In the genomic region with DNA sequence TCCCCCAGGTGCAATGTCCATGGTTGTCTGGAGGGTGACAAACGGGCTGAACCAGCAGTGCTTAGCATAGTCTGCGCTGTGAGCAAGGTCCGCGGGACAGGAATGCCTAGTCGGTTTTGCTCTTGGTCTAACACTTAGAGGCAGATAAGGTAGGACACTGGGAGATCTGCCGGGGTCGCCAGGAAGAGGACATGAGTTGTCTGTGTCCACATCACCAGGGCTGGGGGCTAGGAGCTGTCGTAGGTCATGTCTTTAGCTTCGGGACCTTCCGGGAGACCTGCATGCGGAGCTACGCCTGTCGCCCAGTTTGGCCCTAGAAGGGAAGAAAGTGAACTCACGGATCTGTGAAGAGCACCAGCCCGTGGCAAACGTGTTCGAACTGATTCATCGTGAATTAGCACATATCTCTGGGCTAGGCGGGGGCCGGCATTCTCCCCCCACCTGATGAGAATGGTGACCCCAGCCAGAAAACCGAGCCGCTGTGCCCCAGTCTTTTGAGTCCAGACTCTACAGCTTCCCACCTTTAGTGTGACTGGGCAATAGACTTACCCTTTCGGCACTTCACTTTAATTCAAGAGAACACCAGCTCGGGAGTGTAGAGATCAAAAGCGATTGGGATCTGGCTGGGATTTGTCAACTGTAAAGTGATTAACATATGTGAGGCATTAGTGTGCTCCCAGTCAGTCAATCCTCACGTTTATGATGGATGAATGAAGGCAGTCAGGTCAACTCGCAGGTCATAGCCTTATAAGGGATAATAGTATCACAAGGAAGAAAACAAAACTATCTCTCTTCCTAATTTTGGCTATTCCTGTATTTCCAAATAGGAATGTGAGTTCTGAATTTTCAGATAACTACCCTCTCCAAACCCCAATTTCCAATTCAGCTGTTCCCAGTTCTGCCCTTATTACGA, we compare ENCODE assay signal across 8 mouse cellular contexts. TPM values are rescaled to one million over a fixed set of nuclear protein-coding genes. Genes with fewer than 3 reads are reported as not detected.
DNase-seq lines count a peak whose midpoint lies in the region; ATAC-seq lines count a peak whose summit lies in the region.

No protein-coding gene starts in this region.

- H3K36me3 ChIP-seq in forebrain, embryonic 10.5 days (replicated peaks), result no peaks in the 10 kb centered on the region
- H3K36me3 ChIP-seq in kidney, embryonic 14.5 days (ENCODE audit: control insufficient read depth, insufficient read depth, low read length), result no peaks in the 10 kb centered on the region
- no peaks in the 10 kb centered on the region for H3K36me3 ChIP-seq in midbrain, embryonic 16.5 days (ENCODE audit: control insufficient read depth, insufficient read depth, low read length)

- no peak overlapping the region for H3K9ac ChIP-seq in kidney, embryonic 14.5 days (ENCODE audit: low read depth, low read length)
- H3K9ac ChIP-seq in midbrain, embryonic 16.5 days (ENCODE audit: low read depth, low read length), result no peak overlapping the region

- no peak overlapping the region for H3K27ac ChIP-seq in forebrain, embryonic 10.5 days
- no peak overlapping the region for H3K27ac ChIP-seq in kidney, embryonic 14.5 days (ENCODE audit: low read depth, low read length)
- no peak overlapping the region for H3K27ac ChIP-seq in midbrain, embryonic 16.5 days (ENCODE audit: low read length)

- WGBS in forebrain, embryonic 10.5 days, result 3% methylated on average over 28 of the region's 28 CpGs
- WGBS in kidney, embryonic 14.5 days, result 2% methylated on average over 28 of the region's 28 CpGs
- 3% methylated on average over 28 of the region's 28 CpGs for WGBS in midbrain, embryonic 16.5 days

- no peaks in the 10 kb centered on the region for H3K9me3 ChIP-seq in forebrain, embryonic 10.5 days
- no peaks in the 10 kb centered on the region for H3K9me3 ChIP-seq in kidney, embryonic 14.5 days (ENCODE audit: control insufficient read depth, low read length)
- H3K9me3 ChIP-seq in midbrain, embryonic 16.5 days (replicated peaks; ENCODE audit: control insufficient read depth, low read length, poor library complexity, severe bottlenecking), result no peaks in the 10 kb centered on the region

- peak overlapping the region; percentile 83 for H3K4me2 ChIP-seq in kidney, embryonic 14.5 days (replicated peaks; ENCODE audit: low read depth, low read length)
- H3K4me2 ChIP-seq in midbrain, embryonic 16.5 days (ENCODE audit: low read length), result peak overlapping the region; percentile 13; the same call in 1 of the 2 replicates

- H3K4me1 ChIP-seq in forebrain, embryonic 10.5 days, result peaks cover 53% of the 10 kb centered on the region
- H3K4me1 ChIP-seq in kidney, embryonic 14.5 days (ENCODE audit: control insufficient read depth, insufficient read depth, low read length), result peaks cover 12% of the 10 kb centered on the region
- H3K4me1 ChIP-seq in midbrain, embryonic 16.5 days (ENCODE audit: control insufficient read depth, insufficient read depth, low read length), result peaks cover 33% of the 10 kb centered on the region

- DNase-seq in embryo, embryonic 10 days (ENCODE audit: low spot score), result peak; percentile 36
- no peak for DNase-seq in embryo, embryonic 11 days
- peak; percentile 37 for DNase-seq in forebrain, embryonic 10.5 days (ENCODE audit: extremely low spot score, low spot score)
- no peak for DNase-seq in layer of hippocampus, adult 9-11 months
- no peak for DNase-seq in spleen, postnatal 14 days (ENCODE audit: low spot score in 2 of 2)
- no peak for DNase-seq in layer of hippocampus, adult 8-10 months (ENCODE audit: low spot score in 2 of 2)

- H3K4me3 ChIP-seq in forebrain, embryonic 10.5 days, result peak overlapping the region; percentile 29
- H3K4me3 ChIP-seq in kidney, embryonic 14.5 days (ENCODE audit: low read length), result peak overlapping the region; percentile 48
- no peak overlapping the region for H3K4me3 ChIP-seq in midbrain, embryonic 16.5 days (ENCODE audit: low read depth, low read length)

- ATAC-seq in kidney, embryonic 14.5 days (ENCODE audit: low FRiP score, low TSS enrichment), result no peak
- no peak for ATAC-seq in midbrain, embryonic 16.5 days

- peaks cover 93% of the 10 kb centered on the region for H3K27me3 ChIP-seq in forebrain, embryonic 10.5 days (ENCODE audit: poor library complexity, severe bottlenecking)
- peaks cover 37% of the 10 kb centered on the region for H3K27me3 ChIP-seq in kidney, embryonic 14.5 days (ENCODE audit: control insufficient read depth, insufficient read depth, low read length)
- peaks cover 28% of the 10 kb centered on the region for H3K27me3 ChIP-seq in midbrain, embryonic 16.5 days (ENCODE audit: control insufficient read depth, insufficient read depth, low read depth, low read length)

RNA-seq across cellular contexts. Expression of a gene that starts 1.0 kb away (rescaled TPM):
- 4.1 and 5.2 TPM in 2 replicates for polyA plus RNA-seq in forebrain, embryonic 10.5 days (2016; fragmentation: Nextera tagmentation; extraction: Ambion mirVana)
- polyA plus RNA-seq in kidney, embryonic 14.5 days (2014; fragmentation: Nextera tagmentation; extraction: Ambion mirVana), result 4.2 and 5.0 TPM in 2 replicates
- polyA plus RNA-seq in midbrain, embryonic 16.5 days (2015; fragmentation: Nextera tagmentation; extraction: Ambion mirVana), result 3.9 and 4.9 TPM in 2 replicates
- 1 to 10 TPM; 1.7 to 3.1 (median 2.4) TPM for total RNA-seq in layer of hippocampus, adult 8-10 months (2022)

RNA-seq across cellular contexts. Expression of a gene that starts 11.7 kb away (rescaled TPM):
- polyA plus RNA-seq in forebrain, embryonic 10.5 days (2016; fragmentation: Nextera tagmentation; extraction: Ambion mirVana), result 31.0 and 32.3 TPM in 2 replicates
- 29.6 and 44.6 TPM in 2 replicates for polyA plus RNA-seq in kidney, embryonic 14.5 days (2014; fragmentation: Nextera tagmentation; extraction: Ambion mirVana)
- polyA plus RNA-seq in midbrain, embryonic 16.5 days (2015; fragmentation: Nextera tagmentation; extraction: Ambion mirVana), result 57.1 and 66.3 TPM in 2 replicates
- total RNA-seq in layer of hippocampus, adult 8-10 months (2022), result 10 to 100 TPM; 60.8 to 88.6 (median 72.1) TPM

Comparison
In these comparisons a context has a peak if more than half of its experiments do, and no peak if none do; other contexts are left out.
1. DNase-seq: peak in embryo, embryonic 10 days (single experiment) and forebrain, embryonic 10.5 days (single experiment); none in embryo, embryonic 11 days (single experiment), layer of hippocampus, adult 9-11 months (single experiment), spleen, postnatal 14 days (0 of 2) and layer of hippocampus, adult 8-10 months (0 of 2).